Mouse (Mus musculus) brain, embryonic 14.5 days (tissue): ENCODE measurements around the gene D730048I06Rik. TPM values are rescaled to one million over a fixed set of nuclear protein-coding genes. Genes with fewer than 3 reads are reported as not detected.
"Not testable (repeated sequence)": the region's sequence is repeated elsewhere in the genome, so short reads cannot be mapped to it uniquely, and the experiment has no call there.

ENCODE experiments used
- DNase-seq: peaks from one replicate; pipeline ENCODE4 v3.0.0-alpha.2; 2011; ENCODE audit warnings: low read depth
- CTCF ChIP-seq: fragments of 200-500 bp; IDR thresholded peaks from 2 replicates; pipeline ENCODE4 v1.5.1; 2012; ENCODE audit warnings: inconsistent platforms, mild to moderate bottlenecking, moderate library complexity, borderline replicate concordance; ENCODE audit not compliant: insufficient read depth, insufficient read length; ENCODE audit errors: extremely low read depth
- POLR2A ChIP-seq: fragments of 200-500 bp; IDR thresholded peaks from 2 replicates; pipeline ENCODE4 v1.6.1; 2012; ENCODE audit warnings: mild to moderate bottlenecking, inconsistent platforms, borderline replicate concordance; ENCODE audit not compliant: poor library complexity, insufficient read depth, insufficient read length, severe bottlenecking; ENCODE audit errors: extremely low read depth
- polyA plus RNA-seq: library from polyadenylated mRNA; depleted of rRNA; stranded (reverse); fragments of >200 nt; gene quantifications from 2 replicates; pipeline ENCODE4 v1.2.3, GENCODE M21; 2012; rRNA removed

The D730048I06Rik gene
- not detected in 2 replicates for polyA plus RNA-seq

DNA sequence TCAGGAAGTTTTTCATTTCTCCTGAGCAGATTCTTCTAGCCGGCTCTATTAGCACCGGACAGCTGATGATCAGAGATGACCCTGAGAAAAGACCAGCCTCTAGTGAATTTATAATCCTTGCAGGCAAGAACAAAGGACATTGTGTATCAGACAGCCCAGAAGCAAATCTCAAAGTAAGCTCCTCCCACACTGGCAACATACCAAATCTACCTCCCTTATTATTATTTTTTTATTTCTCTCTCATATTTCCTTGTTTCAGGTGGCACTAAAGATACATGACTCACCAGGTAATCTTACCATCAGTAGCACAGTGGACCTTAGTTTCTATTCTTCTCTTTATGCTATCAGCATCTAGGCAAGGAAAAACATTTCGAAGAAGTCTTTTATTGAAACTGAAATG, at the start of gene D730048I06Rik, which contains the start of gene Gm27235:
D730048I06Rik (minus strand) TSS at position 112 of the 400 bp plus-strand sequence.
Gm27235 (minus strand) TSS at position 101 of the 400 bp plus-strand sequence.
- no peak for TF ChIP-seq POLR2A
- no peak for TF ChIP-seq CTCF
- DNase-seq: no peak

GRCm38 (mm10) chr9:35817881-35818280, 28.0 kb upstream of the D730048I06Rik start:
- DNase-seq: not testable (repeated sequence)

GRCm38 (mm10) chr9:35798146-35798545, 8.2 kb upstream of the D730048I06Rik start:
- DNase-seq: no peak
- TF ChIP-seq CTCF (no peak), POLR2A (no peak)

GRCm38 (mm10) chr9:35778009-35778408, 11.9 kb downstream of the D730048I06Rik start, which contains the start of gene Gm17727:
Gene Gm17727, minus strand, starts transcription at chr9:35778109.
- TF ChIP-seq POLR2A: no peak
- TF ChIP-seq CTCF: no peak

GRCm38 (mm10) chr9:35756843-35757242, 33.1 kb downstream of the D730048I06Rik start:
- DNase-seq: no peak
- TF ChIP-seq CTCF: no peak
- TF ChIP-seq POLR2A: no peak

More at GRCm38 (mm10) chr9:35778009-35778408, 11.9 kb downstream of the D730048I06Rik start, which contains the start of gene Gm17727:
- DNase-seq: no peak

GRCm38 (mm10) chr9:35740749-35741148, 49.2 kb downstream of the D730048I06Rik start, which contains the start of gene Gm17677:
Gene Gm17677, plus strand, starts transcription at chr9:35741049.
- DNase-seq: no peak
- TF ChIP-seq POLR2A: no peak
- TF ChIP-seq CTCF: no peak

Other genes with a start within 250 kb of the D730048I06Rik start
- 11.2 and 15.2 TPM in 2 replicates for gene Ddx25, start 231.6 kb downstream of the D730048I06Rik start, polyA plus RNA-seq
- gene Pus3, start 231.5 kb downstream of the D730048I06Rik start, polyA plus RNA-seq: 12.6 and 16.1 TPM in 2 replicates
- gene Pate2, start 219.8 kb downstream of the D730048I06Rik start, polyA plus RNA-seq: 1.1 and 1.4 TPM in 2 replicates
- 13.4 and 14.5 TPM in 2 replicates for gene Hyls1, start 219.7 kb downstream of the D730048I06Rik start, polyA plus RNA-seq
- gene Pate4, start 178.2 kb downstream of the D730048I06Rik start, polyA plus RNA-seq: not detected in 2 replicates
- gene Pate3, start 141.9 kb downstream of the D730048I06Rik start, polyA plus RNA-seq: not detected in 2 replicates
- not detected in 2 replicates for gene Pate1, start 102.7 kb downstream of the D730048I06Rik start, polyA plus RNA-seq
- not detected in 2 replicates for gene Gm17677, start 49.1 kb downstream of the D730048I06Rik start, polyA plus RNA-seq
- gene Gm17727, start 12.0 kb downstream of the D730048I06Rik start, polyA plus RNA-seq: not detected in 2 replicates
- not detected in 2 replicates for gene Gm27235, start within 50 bp of the D730048I06Rik start, polyA plus RNA-seq
- not detected in 2 replicates for gene 9230110F15Rik, start 54.0 kb upstream of the D730048I06Rik start, polyA plus RNA-seq
- not detected in 2 replicates for gene 9230113P08Rik, start 118.3 kb upstream of the D730048I06Rik start, polyA plus RNA-seq